Mouse (Mus musculus) liver, embryonic 12.5 days (tissue): ENCODE measurements around the gene Baat. TPM values are rescaled to one million over a fixed set of nuclear protein-coding genes. Genes with fewer than 3 reads are reported as not detected.

Source experiments
- ATAC-seq: fragments of 200-750 bp; cut with Nextera tagmentation; 2 replicates; pipeline ENCODE4 v1.8.0; 2017; ENCODE audit warnings: moderate number of reproducible peaks, mild to moderate bottlenecking, moderate library complexity
- H3K27ac ChIP-seq: fragments of 300-500 bp; sonication (generic); 2 replicates; pipeline ENCODE4 v1.5.1; 2016; ENCODE audit warnings: mild to moderate bottlenecking
- H3K27me3 ChIP-seq: fragments of 300-500 bp; sonication (generic); replicated peaks from 2 replicates; pipeline ENCODE4 v1.6.1; 2016; ENCODE audit warnings: mild to moderate bottlenecking, moderate library complexity
- H3K36me3 ChIP-seq: fragments of 300-500 bp; sonication (generic); 2 replicates; pipeline ENCODE4 v1.6.1; 2016; ENCODE audit warnings: mild to moderate bottlenecking, moderate library complexity
- H3K4me1 ChIP-seq: fragments of 300-500 bp; sonication (generic); 2 replicates; pipeline ENCODE4 v1.6.1; 2016
- H3K4me2 ChIP-seq: fragments of 300-500 bp; sonication (generic); 2 replicates; pipeline ENCODE4 v1.6.1; 2016; ENCODE audit warnings: mild to moderate bottlenecking, moderate library complexity
- H3K4me3 ChIP-seq: fragments of 300-500 bp; sonication (generic); 2 replicates; pipeline ENCODE4 v1.5.1; 2016; ENCODE audit warnings: mild to moderate bottlenecking, moderate library complexity
- H3K9ac ChIP-seq: fragments of 300-500 bp; sonication (generic); 2 replicates; pipeline ENCODE4 v1.6.1; 2016; ENCODE audit warnings: mild to moderate bottlenecking, moderate library complexity
- H3K9me3 ChIP-seq: fragments of 300-500 bp; sonication (generic); replicated peaks from 2 replicates; pipeline ENCODE4 v1.6.1; 2016; ENCODE audit warnings: mild to moderate bottlenecking, moderate library complexity
- WGBS: fragments of 180-500 bp; shearing (Covaris S2); methylation state at CpG from one replicate; pipeline ENCODE4 v1.1.7; 2016; ENCODE audit not compliant: insufficient replicate concordance; 5-methylcytosine and 5-hydroxymethylcytosine counted together
- polyA plus RNA-seq: library from polyadenylated mRNA; unstranded; fragments of >200 nt; fragmentation: Nextera tagmentation; extraction: Ambion mirVana; gene quantifications from 2 replicates; pipeline ENCODE4 v1.2.1, GENCODE M21; 2016

Baat gene
- 0.21 and 0.37 TPM in 2 replicates for polyA plus RNA-seq

DNA sequence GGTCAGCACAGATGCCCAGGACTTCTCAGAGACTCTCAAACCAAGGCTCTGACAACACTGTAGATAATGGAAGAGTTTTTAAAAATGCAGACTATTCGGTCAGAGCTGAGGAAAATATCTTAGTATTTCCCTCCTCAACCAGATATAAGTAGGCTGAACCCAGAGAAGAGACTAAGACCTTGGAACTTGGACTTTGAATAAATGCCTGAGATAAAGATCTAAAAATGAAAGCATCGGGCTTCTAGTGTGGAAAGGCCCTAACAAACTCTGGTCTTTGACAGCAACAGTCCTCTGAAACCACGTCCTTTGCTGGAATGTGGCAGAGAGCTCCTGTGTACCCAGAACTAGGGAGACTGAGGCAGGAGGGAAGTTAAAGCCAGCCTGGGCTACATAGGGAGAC is at the start of gene Baat:
TSS of gene Baat (minus strand) at position 172 of the 400 bp plus-strand sequence.
- no peak for ATAC-seq
- WGBS = 56% methylated on average over 3 of the region's 3 CpGs
- H3K4me1 ChIP-seq = peaks cover 5% of the 10 kb centered on the region; the same call in 1 of the 2 replicates
- no peak within 1 kb of the TSS for H3K27ac ChIP-seq
- no peak within 1 kb of the TSS for H3K4me2 ChIP-seq
- no peaks in the 10 kb centered on the region for H3K27me3 ChIP-seq
- H3K9ac ChIP-seq = no peak within 1 kb of the TSS
- peaks cover under 1% of the 10 kb centered on the region for H3K36me3 ChIP-seq
- H3K9me3 ChIP-seq = no peaks in the 10 kb centered on the region
- H3K4me3 ChIP-seq = no peak within 1 kb of the TSS

DNA sequence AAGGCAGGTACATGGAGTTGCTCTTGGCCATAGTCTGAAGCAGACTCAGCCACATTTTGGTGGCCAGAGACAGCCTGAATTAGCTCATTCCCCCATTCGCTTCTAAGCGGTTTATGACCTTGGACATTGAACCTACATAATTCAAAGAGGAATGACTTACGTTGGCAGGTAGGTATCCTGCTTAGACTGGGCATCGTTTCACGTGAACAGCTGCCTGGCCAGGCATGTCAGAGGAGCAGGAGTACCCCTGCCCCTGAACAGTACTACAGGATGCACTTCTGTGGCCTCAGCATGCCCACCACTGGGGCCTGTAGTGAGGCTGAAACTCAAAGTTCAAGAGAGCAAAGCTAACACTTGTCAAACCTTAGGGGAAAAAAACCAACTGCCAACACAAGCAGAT is 47.0 kb upstream of the Baat start:
- Histone ChIP-seq H3K36me3 (no peaks in the 10 kb centered on the region), H3K9me3 (no peaks in the 10 kb centered on the region), H3K27ac (no peak overlapping the region), H3K4me3 (no peak overlapping the region), H3K9ac (no peak overlapping the region), H3K4me1 (no peaks in the 10 kb centered on the region), H3K4me2 (no peak overlapping the region), H3K27me3 (no peaks in the 10 kb centered on the region)
- ATAC-seq = 0 out of 2 replicates have a peak, but pooled peaks have one; percentile 44
- 65% methylated on average over 5 of the region's 5 CpGs for WGBS

- H3K27me3 ChIP-seq = no peaks in the 10 kb centered on the region
- 0 out of 2 replicates have a peak, but pooled peaks have one; percentile 12 for ATAC-seq
- H3K4me1 ChIP-seq = no peaks in the 10 kb centered on the region
- no peak within 1 kb of the TSS for H3K4me3 ChIP-seq
- WGBS = 35% methylated on average over 3 of the region's 3 CpGs
- peak within 1 kb of the TSS; percentile 18; the same call in 1 of the 2 replicates for H3K4me2 ChIP-seq
- H3K27ac ChIP-seq = peak within 1 kb of the TSS; percentile 23; the same call in 1 of the 2 replicates
- H3K9ac ChIP-seq = no peak within 1 kb of the TSS
- H3K9me3 ChIP-seq = no peaks in the 10 kb centered on the region
- H3K36me3 ChIP-seq = no peaks in the 10 kb centered on the region
These were observed 43.0 kb upstream of the Baat start, which contains the start of gene Aldob for GRCm38 (mm10) chr4:49549383-49549782. Gene Aldob (minus strand): TSS chr4:49549546.

GRCm38 (mm10) chr4:49547544-49548219 is 41.3 kb upstream of the Baat start:
- Histone ChIP-seq H3K27me3 (no peaks in the 10 kb centered on the region), H3K9ac (no peak overlapping the region), H3K4me1 (no peaks in the 10 kb centered on the region), H3K36me3 (no peaks in the 10 kb centered on the region), H3K27ac (peak overlapping the region; percentile 23; the same call in 1 of the 2 replicates), H3K9me3 (no peaks in the 10 kb centered on the region), H3K4me3 (no peak overlapping the region), H3K4me2 (peak overlapping the region; percentile 18; the same call in 1 of the 2 replicates)
- 0 out of 2 replicates have a peak, but pooled peaks have one; percentile 35 for ATAC-seq
- 67% methylated on average over 7 of the region's 7 CpGs for WGBS

GRCm38 (mm10) chr4:49546873-49547543 is 40.7 kb upstream of the Baat start:
- no peaks in the 10 kb centered on the region for H3K36me3 ChIP-seq
- H3K9ac ChIP-seq = no peak overlapping the region
- H3K4me2 ChIP-seq = peak overlapping the region; percentile 5; the same call in 1 of the 2 replicates
- H3K4me3 ChIP-seq = no peak overlapping the region
- H3K27me3 ChIP-seq = no peaks in the 10 kb centered on the region
- peak overlapping the region; percentile 46; the same call in 1 of the 2 replicates for H3K27ac ChIP-seq
- no peaks in the 10 kb centered on the region for H3K9me3 ChIP-seq
- ATAC-seq = peak; percentile 72
- no peaks in the 10 kb centered on the region for H3K4me1 ChIP-seq
- 63% methylated on average over 6 of the region's 6 CpGs for WGBS

DNA sequence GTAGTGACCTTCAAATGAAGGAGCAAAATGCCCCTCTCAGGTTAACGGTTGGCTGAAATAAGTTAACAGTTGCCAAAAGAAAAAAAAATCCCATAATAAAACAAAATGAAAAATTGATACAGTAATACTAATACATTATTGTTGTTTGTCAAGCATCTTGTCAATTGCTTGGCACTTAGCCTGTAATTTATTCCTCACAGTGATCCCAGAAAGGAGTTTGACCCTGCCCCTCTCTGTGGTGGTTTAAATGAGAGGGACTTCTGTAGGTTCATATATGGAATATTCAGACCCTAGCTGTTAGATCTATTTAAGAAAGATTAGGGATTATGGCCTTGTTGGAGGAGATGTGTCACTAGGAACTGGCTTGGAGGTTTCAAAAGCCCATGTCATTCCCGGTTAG is 39.7 kb upstream of the Baat start:
- Histone ChIP-seq H3K4me2 (no peak overlapping the region), H3K9me3 (no peaks in the 10 kb centered on the region), H3K27me3 (no peaks in the 10 kb centered on the region), H3K9ac (no peak overlapping the region), H3K27ac (no peak overlapping the region), H3K4me3 (no peak overlapping the region), H3K36me3 (no peaks in the 10 kb centered on the region), H3K4me1 (no peaks in the 10 kb centered on the region)
- ATAC-seq = no peak
- 72% methylated on average over 2 of the region's 2 CpGs for WGBS

DNA sequence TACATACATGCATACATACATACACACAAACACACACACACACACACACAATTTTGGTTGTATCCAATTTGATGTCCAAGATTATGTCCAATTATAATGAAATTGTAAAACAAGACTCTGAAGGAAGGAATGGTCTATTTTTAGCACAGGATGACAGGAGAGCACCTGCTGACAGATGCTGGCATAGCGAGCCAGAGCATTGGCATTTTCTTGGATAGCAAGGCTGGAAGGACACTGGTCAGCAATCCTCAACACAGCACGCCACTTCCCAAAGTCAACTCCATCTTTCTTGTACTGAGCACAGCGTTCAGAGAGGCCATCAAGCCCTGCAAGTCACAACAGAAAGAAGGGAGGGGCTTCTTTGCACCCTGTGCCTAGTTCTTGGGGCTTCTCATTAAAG is 34.6 kb upstream of the Baat start:
- no peak overlapping the region for H3K9ac ChIP-seq
- 47% methylated on average over 3 of the region's 3 CpGs for WGBS
- no peak for ATAC-seq
- 0 out of 2 replicates have a peak, but pooled peaks cover 5% of the 10 kb centered on the region for H3K36me3 ChIP-seq
- H3K27ac ChIP-seq = no peak overlapping the region
- no peak overlapping the region for H3K4me3 ChIP-seq
- no peaks in the 10 kb centered on the region for H3K27me3 ChIP-seq
- no peaks in the 10 kb centered on the region for H3K9me3 ChIP-seq
- no peaks in the 10 kb centered on the region for H3K4me1 ChIP-seq
- no peak overlapping the region for H3K4me2 ChIP-seq

- H3K4me1 ChIP-seq = no peaks in the 10 kb centered on the region
- H3K36me3 ChIP-seq = 0 out of 2 replicates have a peak, but pooled peaks cover 5% of the 10 kb centered on the region
- ATAC-seq = no peak
- no peaks in the 10 kb centered on the region for H3K9me3 ChIP-seq
- H3K27me3 ChIP-seq = no peaks in the 10 kb centered on the region
- H3K4me2 ChIP-seq = no peak overlapping the region
- H3K9ac ChIP-seq = no peak overlapping the region
- no peak overlapping the region for H3K27ac ChIP-seq
- 63% methylated on average over 6 of the region's 6 CpGs for WGBS
- no peak overlapping the region for H3K4me3 ChIP-seq
These were observed 33.3 kb upstream of the Baat start for GRCm38 (mm10) chr4:49539665-49540064.

DNA sequence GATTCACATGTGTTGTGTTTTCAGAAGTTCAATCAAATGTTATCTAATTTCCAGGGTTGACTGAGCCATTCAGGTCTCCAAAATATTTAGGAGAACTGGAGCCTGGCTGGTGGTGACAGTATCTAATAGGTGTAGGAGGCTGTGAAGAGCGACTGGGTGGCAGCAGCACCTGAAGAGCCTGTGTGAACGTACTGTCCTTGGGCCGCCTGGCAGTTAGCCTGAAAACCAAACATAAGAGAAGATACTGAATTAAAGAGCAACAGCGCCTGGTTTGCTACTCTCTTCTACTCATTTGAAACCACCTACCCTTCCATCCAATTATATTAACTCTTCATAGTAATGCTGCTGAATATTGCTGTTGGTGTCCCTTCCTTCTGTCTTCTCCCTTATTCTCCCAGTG is 30.3 kb upstream of the Baat start:
- no peak for ATAC-seq
- H3K27me3 ChIP-seq = no peaks in the 10 kb centered on the region
- H3K4me1 ChIP-seq = no peaks in the 10 kb centered on the region
- H3K9ac ChIP-seq = no peak overlapping the region
- H3K36me3 ChIP-seq = 0 out of 2 replicates have a peak, but pooled peaks cover 7% of the 10 kb centered on the region
- H3K4me3 ChIP-seq = no peak overlapping the region
- H3K27ac ChIP-seq = no peak overlapping the region
- H3K9me3 ChIP-seq = no peaks in the 10 kb centered on the region
- 66% methylated on average over 4 of the region's 4 CpGs for WGBS
- no peak overlapping the region for H3K4me2 ChIP-seq

GRCm38 (mm10) chr4:49535675-49536294 is 29.4 kb upstream of the Baat start:
- Histone ChIP-seq H3K4me2 (no peak overlapping the region), H3K9ac (no peak overlapping the region), H3K27ac (no peak overlapping the region), H3K9me3 (no peaks in the 10 kb centered on the region), H3K36me3 (peaks cover 11% of the 10 kb centered on the region), H3K4me1 (no peaks in the 10 kb centered on the region), H3K27me3 (no peaks in the 10 kb centered on the region), H3K4me3 (no peak overlapping the region)
- WGBS = 76% methylated on average over 4 of the region's 4 CpGs
- no peak for ATAC-seq

GRCm38 (mm10) chr4:49535036-49535435 is 28.7 kb upstream of the Baat start:
- ATAC-seq = no peak
- Histone ChIP-seq H3K4me3 (no peak overlapping the region), H3K27me3 (no peaks in the 10 kb centered on the region), H3K4me2 (no peak overlapping the region), H3K36me3 (peaks cover 18% of the 10 kb centered on the region), H3K9ac (no peak overlapping the region), H3K9me3 (peaks cover 4% of the 10 kb centered on the region), H3K27ac (no peak overlapping the region), H3K4me1 (no peaks in the 10 kb centered on the region)
- WGBS = 64% methylated on average over 3 of the region's 3 CpGs

GRCm38 (mm10) chr4:49522576-49522975 is 16.2 kb upstream of the Baat start:
- Histone ChIP-seq H3K27ac (no peak overlapping the region), H3K4me1 (peaks cover 31% of the 10 kb centered on the region), H3K4me3 (no peak overlapping the region), H3K9me3 (no peaks in the 10 kb centered on the region), H3K36me3 (peaks cover 35% of the 10 kb centered on the region), H3K27me3 (no peaks in the 10 kb centered on the region), H3K9ac (no peak overlapping the region), H3K4me2 (peak overlapping the region; percentile 82; the same call in 1 of the 2 replicates)
- no peak for ATAC-seq
- 84% methylated on average over 9 of the region's 9 CpGs for WGBS
